Mouse (Mus musculus) heart, embryonic 11.5 days (tissue): ENCODE data around the gene Mlkl. TPM values are rescaled to one million over a fixed set of nuclear protein-coding genes. Genes with fewer than 3 reads are reported as not detected.

Source experiments
- polyA plus RNA-seq: library from polyadenylated mRNA; unstranded; fragments of >200 nt; fragmentation: Nextera tagmentation; extraction: Ambion mirVana; gene quantifications from 2 replicates; pipeline ENCODE4 v1.2.1, GENCODE M21; 2014

Gene Mlkl
- polyA plus RNA-seq, 1 experiment from 2014 or later, result 1.7 TPM

Other genes with a start within 250 kb of the Mlkl start
- not detected in 2 replicates for gene Clec18a, start 245.8 kb downstream of the Mlkl start, polyA plus RNA-seq
- gene Pdpr, start 243.5 kb downstream of the Mlkl start, polyA plus RNA-seq, result 6.3 and 8.2 TPM in 2 replicates
- gene Glg1, start 79.0 kb downstream of the Mlkl start, polyA plus RNA-seq, result 61.3 and 74.9 TPM in 2 replicates
- 43.8 and 46.6 TPM in 2 replicates for gene Rfwd3, start 38.0 kb downstream of the Mlkl start, polyA plus RNA-seq
- gene Fa2h, start 55.6 kb upstream of the Mlkl start, polyA plus RNA-seq, result 0.07 TPM in 1 of 2 replicates, not detected in the other
- 2.5 and 4.2 TPM in 2 replicates for gene Wdr59, start 183.9 kb upstream of the Mlkl start, polyA plus RNA-seq
- gene Znrf1, start 197.9 kb upstream of the Mlkl start, polyA plus RNA-seq, result 23.1 and 23.7 TPM in 2 replicates